Comparison of ENCODE assay signal across 22 mouse cellular contexts in genomic region chr10:74116817-74117216, GRCm38 (mm10).
DNase-seq lines count a peak whose midpoint lies in the region; ATAC-seq and TF ChIP-seq lines count a peak whose summit lies in the region.
"Had no signal": no experiment of that assay in that cellular context is flagged by ENCODE, and none has a peak within 500 bp of the region (broad histone marks: within the 10 kb centered on the region; RNA-seq: fewer than 3 reads in every experiment).

No protein-coding gene starts in this region.

- DNase-seq in frontal cortex, postnatal 36 days (ENCODE audit: low spot score in 2 of 2), result no peak
- no peak for DNase-seq in CH12.LX (ENCODE audit: extremely low read depth)
- no peak for DNase-seq in ES-E14 (ENCODE audit: low read depth, low spot score)
- peak; percentile 47 for DNase-seq in brain, adult 2 months (ENCODE audit: low read depth, low spot score)
- DNase-seq in ovary, postnatal 36 days (ENCODE audit: low spot score), result no peak
- no peak for DNase-seq in left cerebral cortex, postnatal 4 days
- DNase-seq: adrenal gland, adult 8-10 months; adrenal gland, postnatal 14 days; cerebellum, adult 11-12 months; cerebellum, adult 8-10 months; cerebellum, adult 9-11 months; cerebellum, postnatal 14 days; cerebellum, postnatal 36 days; embryo, embryonic 11 days had no signal

- H3K4me1 ChIP-seq in CH12.LX (ENCODE audit: control insufficient read depth in 1 of 2, insufficient read depth in 2 of 2) (no peaks in the 10 kb centered on the region), ES-E14 (ENCODE audit: control insufficient read depth in 2 of 2, insufficient read depth in 2 of 2, low read length in 2 of 2, poor library complexity in 1 of 2) (no peaks in the 10 kb centered on the region)
- H3K4me1 ChIP-seq: embryonic facial prominence, embryonic 13.5 days; embryonic facial prominence, embryonic 15.5 days; forebrain, embryonic 13.5 days; forebrain, embryonic 15.5 days had no signal

- no peak overlapping the region for H3K4me2 ChIP-seq in CH12.LX (ENCODE audit: insufficient read depth, low read depth, poor library complexity, severe bottlenecking)
- H3K4me2 ChIP-seq: embryonic facial prominence, embryonic 13.5 days; embryonic facial prominence, embryonic 15.5 days; forebrain, embryonic 13.5 days; forebrain, embryonic 15.5 days had no signal

- intact Hi-C loops in left cerebral cortex, postnatal 4 days (cut with DNase I), result no loop called here

- H3K27me3 ChIP-seq in CH12.LX (replicated peaks), result no peaks in the 10 kb centered on the region
- H3K27me3 ChIP-seq: embryonic facial prominence, embryonic 13.5 days; embryonic facial prominence, embryonic 15.5 days; forebrain, embryonic 13.5 days; forebrain, embryonic 15.5 days; Patski had no signal

- in situ Hi-C loops in CH12.LX (cut with MboI; ENCODE audit: low pct_ligation_motif_present, low pct_unique_long_range_greater_than_20kb, low sequenced_read_pairs) (no loop called here), ES-E14 (cut with MboI; ENCODE audit: low sequenced_read_pairs in 2 of 2, unreplicated experiment in 2 of 2) (no loop called here)

- H3K9me3 ChIP-seq in CH12.LX (replicated peaks; ENCODE audit: low read length), result peaks cover 32% of the 10 kb centered on the region
- H3K9me3 ChIP-seq in ES-E14 (ENCODE audit: control insufficient read depth, insufficient read depth, low read depth, low read length), result no peaks in the 10 kb centered on the region
- H3K9me3 ChIP-seq: embryonic facial prominence, embryonic 13.5 days; embryonic facial prominence, embryonic 15.5 days; forebrain, embryonic 13.5 days; forebrain, embryonic 15.5 days had no signal

- H3K27ac ChIP-seq in CH12.LX (ENCODE audit: insufficient read depth, low read depth) (no peak overlapping the region), ES-E14 (ENCODE audit: insufficient read depth, low read depth, low read length, poor library complexity, severe bottlenecking) (no peak overlapping the region)
- H3K27ac ChIP-seq: embryonic facial prominence, embryonic 13.5 days; embryonic facial prominence, embryonic 15.5 days; forebrain, embryonic 13.5 days; forebrain, embryonic 15.5 days had no signal

- H3K36me3 ChIP-seq in CH12.LX (replicated peaks in 1 of 2; ENCODE audit: control insufficient read depth in 1 of 2, insufficient read depth in 1 of 2, low read length in 1 of 2) (no peaks in the 10 kb centered on the region), ES-E14 (ENCODE audit: control insufficient read depth, insufficient read depth, low read length, poor library complexity, severe bottlenecking) (no peaks in the 10 kb centered on the region)
- H3K36me3 ChIP-seq: embryonic facial prominence, embryonic 13.5 days; embryonic facial prominence, embryonic 15.5 days; forebrain, embryonic 15.5 days had no signal

- H3K4me3 ChIP-seq in CH12.LX (replicated peaks in 1 of 3; ENCODE audit: low read depth in 2 of 3, low read length in 2 of 3, poor library complexity in 1 of 3) (no peak overlapping the region), ES-E14 (ENCODE audit: insufficient read depth in 1 of 2, low read depth in 1 of 2, low read length in 2 of 2, poor library complexity in 1 of 2, severe bottlenecking in 1 of 2) (no peak overlapping the region)
- H3K4me3 ChIP-seq: embryonic facial prominence, embryonic 13.5 days; embryonic facial prominence, embryonic 15.5 days; erythroblast, embryonic 14.5 days; forebrain, embryonic 13.5 days; forebrain, embryonic 15.5 days had no signal

- TF ChIP-seq RAD21 in CH12.LX (IDR thresholded peaks at IDR 0.05; ENCODE audit: low read depth, low read length), result no peak

- no peak overlapping the region for H3K9ac ChIP-seq in CH12.LX (ENCODE audit: insufficient read depth, low read depth)
- H3K9ac ChIP-seq in ES-E14 (ENCODE audit: insufficient read depth, low read depth, low read length, poor library complexity, severe bottlenecking), result no peak overlapping the region
- H3K9ac ChIP-seq: embryonic facial prominence, embryonic 13.5 days; embryonic facial prominence, embryonic 15.5 days; forebrain, embryonic 13.5 days; forebrain, embryonic 15.5 days had no signal

- no peak for TF ChIP-seq POLR2A in CH12.LX (IDR thresholded peaks at IDR 0.05; ENCODE audit: low read depth, low read length)

- no peak for TF ChIP-seq EP300 in CH12.LX (IDR thresholded peaks at IDR 0.05; ENCODE audit: low read length)

- peak; percentile 81 for ATAC-seq in frontal cortex, adult (ENCODE audit: low TSS enrichment)
- ATAC-seq: activated CD4-positive, CD25-positive, alpha-beta regulatory T cell, adult 4 months; forebrain, embryonic 13.5 days; forebrain, embryonic 15.5 days; Patski had no signal

- dilution Hi-C loops in CH12.LX (cut with MboI; ENCODE audit: extremely low pct_ligation_motif_present, extremely low pct_unique_long_range_greater_than_20kb, low sequenced_read_pairs), result no loop called here

- no peak for TF ChIP-seq CTCF in CH12.LX (conservative IDR thresholded peaks at IDR 0.05 in 1 of 2, IDR thresholded peaks at IDR 0.05 in 1 of 2; ENCODE audit: low read depth in 2 of 2, low read length in 2 of 2)

- no peaks in the 10 kb centered on the region for H3K79me2 ChIP-seq in CH12.LX (replicated peaks; ENCODE audit: control insufficient read depth, extremely low read depth, insufficient read depth, poor library complexity, severe bottlenecking)

TF ChIP-seq in CH12.LX, 34 proteins besides CTCF, POLR2A, EP300 and RAD21:
- TF ChIP-seq ZMIZ1 (IDR thresholded peaks at IDR 0.05; ENCODE audit: low read depth, low read length), result no peak
- peak; percentile 84 for TF ChIP-seq MAFK (IDR thresholded peaks at IDR 0.05; ENCODE audit: insufficient replicate concordance, low read length)

TF ChIP-seq in ES-E14, 5 proteins besides CTCF, POLR2A, EP300 and RAD21:
- TF ChIP-seq HCFC1 (IDR thresholded peaks at IDR 0.05; ENCODE audit: borderline replicate concordance, insufficient read depth, low read length) (no peak), MAFK (IDR thresholded peaks at IDR 0.05; ENCODE audit: insufficient read depth, low read depth, low read length) (peak; percentile 95)
